Mouse (Mus musculus) lung, embryonic 14.5 days (tissue): ENCODE measurements around the gene Zfp398. TPM values are rescaled to one million over a fixed set of nuclear protein-coding genes. Genes with fewer than 3 reads are reported as not detected.

ENCODE experiments used
- ATAC-seq: fragments of 200-750 bp; cut with Nextera tagmentation; 2 replicates; pipeline ENCODE4 v1.8.0; 2017; ENCODE audit warnings: mild to moderate bottlenecking, moderate TSS enrichment, moderate library complexity; ENCODE audit not compliant: insufficient read depth
- DNase-seq: peaks from one replicate; pipeline ENCODE4 v3.0.0-alpha.2; 2015
- H3K27ac ChIP-seq: fragments of 300-500 bp; sonication (generic); 2 replicates; pipeline ENCODE4 v1.5.1; 2014; ENCODE audit warnings: low read depth, mild to moderate bottlenecking, moderate library complexity
- H3K27me3 ChIP-seq: fragments of 300-500 bp; sonication (generic); 2 replicates; pipeline ENCODE4 v1.6.1; 2014; ENCODE audit warnings: low read length, control low read depth; ENCODE audit not compliant: insufficient read depth
- H3K36me3 ChIP-seq: fragments of 300-500 bp; sonication (generic); 2 replicates; pipeline ENCODE4 v1.6.1; 2014; ENCODE audit warnings: control low read depth; ENCODE audit not compliant: insufficient read depth
- H3K4me1 ChIP-seq: fragments of 300-500 bp; sonication (generic); 2 replicates; pipeline ENCODE4 v1.6.1; 2014; ENCODE audit warnings: antibody characterized with exemption, control low read depth; ENCODE audit not compliant: insufficient read depth
- H3K4me2 ChIP-seq: fragments of 300-500 bp; sonication (generic); 2 replicates; pipeline ENCODE4 v1.6.1; 2014; ENCODE audit warnings: mild to moderate bottlenecking
- H3K4me3 ChIP-seq: fragments of 300-500 bp; sonication (generic); 2 replicates; pipeline ENCODE4 v1.5.1; 2014; ENCODE audit warnings: low read depth, low read length
- H3K9ac ChIP-seq: fragments of 300-500 bp; sonication (generic); 2 replicates; pipeline ENCODE4 v1.6.1; 2014
- H3K9me3 ChIP-seq: fragments of 300-500 bp; sonication (generic); 2 replicates; pipeline ENCODE4 v1.6.1; 2016; ENCODE audit warnings: low read depth, low read length, control low read depth
- CTCF ChIP-seq: IDR thresholded peaks from 2 replicates; pipeline ENCODE4 v1.5.1; 2016; ENCODE audit warnings: antibody characterized with exemption, low read depth
- WGBS: fragments of 180-500 bp; shearing (Covaris S2); extraction: QIAGEN DNeasy Blood & Tissue Kit; methylation state at CpG from one replicate; pipeline ENCODE4 v1.1.7; 2014; 5-methylcytosine and 5-hydroxymethylcytosine counted together
- polyA plus RNA-seq: library from polyadenylated mRNA; unstranded; fragments of >200 nt; fragmentation: Nextera tagmentation; extraction: Ambion mirVana; gene quantifications from 2 replicates; pipeline ENCODE4 v1.2.1, GENCODE M21; 2014

Zfp398 gene
- polyA plus RNA-seq: 8.8 and 10.6 TPM in 2 replicates

DNA sequence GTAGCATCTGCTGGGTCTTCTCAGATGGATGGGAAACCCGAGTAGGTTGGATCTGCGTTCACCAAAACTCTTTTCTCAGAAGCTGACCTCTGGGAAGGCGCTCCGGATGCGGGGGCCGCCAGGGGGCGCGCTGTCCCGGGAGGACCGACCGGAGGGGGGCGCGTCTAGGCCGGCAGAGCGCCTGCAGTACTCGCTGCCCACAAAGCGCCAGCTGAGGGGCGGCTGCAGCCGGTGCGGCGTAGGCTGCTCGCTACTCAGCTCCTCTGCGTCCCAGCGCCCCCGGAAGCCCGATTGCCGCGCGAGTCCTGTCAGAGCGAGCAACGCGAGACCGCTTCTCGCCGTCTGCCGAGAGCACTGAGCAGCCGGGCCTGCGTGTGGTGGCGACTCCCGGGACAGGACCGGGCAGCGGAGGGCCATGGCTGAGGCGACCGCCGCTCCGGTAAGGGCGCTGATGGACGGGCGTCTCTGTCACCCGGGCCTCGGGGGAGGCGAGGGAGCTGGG is at the start of gene Zfp398:
Zfp398 (plus strand) TSS at position 180 of the 502 bp plus-strand sequence.
- peak; percentile 97 for ATAC-seq
- Histone ChIP-seq H3K36me3 (0 out of 2 replicates have a peak, but pooled peaks cover 2% of the 10 kb centered on the region), H3K9ac (peak within 1 kb of the TSS; percentile 87), H3K4me3 (peak within 1 kb of the TSS; percentile 90), H3K27me3 (no peaks in the 10 kb centered on the region), H3K4me2 (peak within 1 kb of the TSS; percentile 75), H3K4me1 (no peaks in the 10 kb centered on the region; the same call in 1 of the 2 replicates), H3K9me3 (no peaks in the 10 kb centered on the region), H3K27ac (peak within 1 kb of the TSS; percentile 94)
- DNase-seq: peak; percentile 96
- TF ChIP-seq CTCF: peak; percentile 87
- WGBS: under 1% methylated on average over 52 of the region's 52 CpGs

GRCm38 (mm10) chr6:47787941-47788736 is 47.3 kb upstream of the Zfp398 start:
- ATAC-seq (peak; percentile 95), DNase-seq (peak; percentile 94)
- H3K4me3 ChIP-seq: peak overlapping the region; percentile 46
- peaks cover 4% of the 10 kb centered on the region; the same call in 1 of the 2 replicates for H3K4me1 ChIP-seq
- peak overlapping the region; percentile 62 for H3K4me2 ChIP-seq
- H3K36me3 ChIP-seq: no peaks in the 10 kb centered on the region
- no peaks in the 10 kb centered on the region for H3K27me3 ChIP-seq
- TF ChIP-seq CTCF: no peak; the same call in 1 of the 2 replicates
- no peaks in the 10 kb centered on the region for H3K9me3 ChIP-seq
- H3K9ac ChIP-seq: peak overlapping the region; percentile 75
- under 1% methylated on average over 18 of the region's 18 CpGs for WGBS
- peak overlapping the region; percentile 97 for H3K27ac ChIP-seq

- Histone ChIP-seq H3K4me3 (peak overlapping the region; percentile 46), H3K27ac (peak overlapping the region; percentile 97), H3K9me3 (no peaks in the 10 kb centered on the region), H3K36me3 (no peaks in the 10 kb centered on the region), H3K9ac (peak overlapping the region; percentile 75), H3K4me2 (peak overlapping the region; percentile 62), H3K27me3 (no peaks in the 10 kb centered on the region), H3K4me1 (peaks cover 4% of the 10 kb centered on the region; the same call in 1 of the 2 replicates)
- TF ChIP-seq CTCF: no peak
- ATAC-seq: 0 out of 2 replicates have a peak, but pooled peaks have one; percentile 6
- peak; percentile 39 for DNase-seq
- 12% methylated on average over 3 of the region's 3 CpGs for WGBS
These were observed 46.6 kb upstream of the Zfp398 start for GRCm38 (mm10) chr6:47788821-47789220.

DNA sequence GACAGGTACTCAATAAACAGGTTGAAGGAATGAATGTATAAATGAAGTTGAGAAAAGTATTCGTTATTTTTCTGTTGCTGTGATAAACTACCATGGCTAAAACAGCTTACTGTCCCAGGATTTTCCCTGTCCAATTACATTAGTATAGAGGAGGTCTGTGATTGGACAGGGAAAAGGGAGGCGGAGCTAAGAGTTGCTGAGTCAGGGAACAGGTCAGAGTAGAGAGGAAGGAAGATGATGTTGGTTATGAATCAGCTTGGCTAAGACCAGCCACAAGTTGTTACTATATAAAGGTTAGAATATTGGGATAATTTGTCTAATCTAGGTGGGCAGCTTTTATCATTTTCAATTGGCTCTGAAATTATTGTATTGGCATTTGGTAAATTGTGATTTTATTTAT is 44.7 kb upstream of the Zfp398 start:
- Histone ChIP-seq H3K9ac (no peak overlapping the region), H3K27me3 (no peaks in the 10 kb centered on the region), H3K36me3 (peaks cover 14% of the 10 kb centered on the region), H3K4me1 (peaks cover 4% of the 10 kb centered on the region; the same call in 1 of the 2 replicates), H3K27ac (no peak overlapping the region), H3K4me2 (no peak overlapping the region), H3K4me3 (no peak overlapping the region), H3K9me3 (no peaks in the 10 kb centered on the region)
- ATAC-seq (no peak), DNase-seq (no peak)
- WGBS: 33% methylated on average over 2 of the region's 2 CpGs
- no peak for TF ChIP-seq CTCF

DNA sequence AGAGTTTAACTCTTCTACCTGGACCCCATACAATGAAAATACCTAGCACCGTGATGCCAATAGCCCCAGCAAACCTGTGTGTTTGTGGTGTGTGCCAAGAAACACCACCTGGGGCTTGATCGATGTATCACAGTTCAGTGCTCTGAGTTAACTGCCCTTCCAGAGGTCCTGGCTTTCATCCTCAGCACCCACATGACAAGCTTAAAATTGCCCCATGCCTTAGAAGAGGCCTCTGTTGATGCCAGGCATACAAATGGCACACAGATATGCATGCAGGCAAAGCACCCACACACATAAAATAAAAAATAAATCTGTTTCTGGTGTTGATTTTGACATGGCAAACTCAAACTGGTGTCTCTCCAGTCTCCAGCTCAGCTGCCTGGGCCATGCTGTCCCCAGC is 42.9 kb upstream of the Zfp398 start:
- H3K4me2 ChIP-seq: no peak overlapping the region
- no peak overlapping the region for H3K9ac ChIP-seq
- no peak for ATAC-seq
- TF ChIP-seq CTCF: no peak
- H3K27me3 ChIP-seq: no peaks in the 10 kb centered on the region
- peaks cover 30% of the 10 kb centered on the region for H3K36me3 ChIP-seq
- DNase-seq: no peak
- H3K9me3 ChIP-seq: no peaks in the 10 kb centered on the region
- H3K27ac ChIP-seq: no peak overlapping the region
- no peak overlapping the region for H3K4me3 ChIP-seq
- 85% methylated on average over 2 of the region's 2 CpGs for WGBS
- H3K4me1 ChIP-seq: peaks cover 4% of the 10 kb centered on the region; the same call in 1 of the 2 replicates

DNA sequence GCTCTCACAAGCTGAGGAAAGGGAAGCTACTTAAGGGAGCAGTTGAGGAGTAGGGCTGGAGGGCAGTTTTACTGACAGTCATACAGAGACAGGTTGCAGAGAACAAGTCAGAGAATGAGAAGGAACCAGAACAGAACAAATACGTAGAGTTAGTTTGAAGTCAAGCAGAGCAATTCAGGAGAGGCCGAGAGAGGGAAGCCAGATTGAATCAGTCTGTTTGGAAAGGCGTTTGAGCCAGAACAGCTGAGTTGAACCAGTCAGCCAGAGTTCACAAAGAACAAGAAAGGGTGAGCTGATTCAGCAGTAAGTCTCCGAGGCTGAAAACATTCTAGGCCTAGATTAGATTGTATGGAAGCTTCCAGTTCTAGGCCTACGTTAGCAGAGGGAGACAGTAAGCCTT is 42.2 kb upstream of the Zfp398 start:
- no peak overlapping the region for H3K4me2 ChIP-seq
- H3K36me3 ChIP-seq: peaks cover 38% of the 10 kb centered on the region
- DNase-seq (no peak), ATAC-seq (no peak)
- TF ChIP-seq CTCF: no peak
- no peaks in the 10 kb centered on the region for H3K27me3 ChIP-seq
- no peak overlapping the region for H3K4me3 ChIP-seq
- no peaks in the 10 kb centered on the region for H3K9me3 ChIP-seq
- H3K27ac ChIP-seq: no peak overlapping the region; the same call in 1 of the 2 replicates
- 60% methylated on average over 5 of the region's 5 CpGs for WGBS
- peaks cover 4% of the 10 kb centered on the region; the same call in 1 of the 2 replicates for H3K4me1 ChIP-seq
- H3K9ac ChIP-seq: no peak overlapping the region
